Mouse (Mus musculus): ENCODE results near the gene Upb1. TPM values are rescaled to one million over a fixed set of nuclear protein-coding genes. Genes with fewer than 3 reads are reported as not detected.

Gene Upb1
- polyA plus RNA-seq, 1 experiment from 2014 or later, result 0.87 TPM

- 91% methylated on average over 6 of the region's 6 CpGs for WGBS
- H3K4me3 ChIP-seq (ENCODE audit: low read length), result no peak overlapping the region
Observed at GRCm38 (mm10) chr10:75430633-75431032, 29.7 kb downstream of the Upb1 start.

GRCm38 (mm10) chr10:75436604-75437217 is 35.8 kb downstream of the Upb1 start:
- Histone ChIP-seq H3K9me3 (replicated peaks; ENCODE audit: control insufficient read depth, low read length) (peaks cover 2% of the 10 kb centered on the region), H3K4me3 (ENCODE audit: low read length) (no peak overlapping the region), H3K4me2 (ENCODE audit: low read depth, low read length) (no peak overlapping the region), H3K36me3 (ENCODE audit: control insufficient read depth, insufficient read depth) (no peaks in the 10 kb centered on the region; the same call in 1 of the 2 replicates), H3K4me1 (ENCODE audit: control insufficient read depth, insufficient read depth, low read length) (peaks cover 9% of the 10 kb centered on the region), H3K27me3 (ENCODE audit: control insufficient read depth, insufficient read depth, low read length) (no peaks in the 10 kb centered on the region), H3K27ac (ENCODE audit: low read length) (no peak overlapping the region), H3K9ac (ENCODE audit: low read length) (no peak overlapping the region)
- peak; percentile 19; the same call in 1 of the 2 replicates for ATAC-seq (replicated peaks; ENCODE audit: extremely low read depth, insufficient read depth, low FRiP score)
- 13% methylated on average over 3 of the region's 3 CpGs for WGBS

More at GRCm38 (mm10) chr10:75430633-75431032, 29.7 kb downstream of the Upb1 start:
- H3K27ac ChIP-seq (ENCODE audit: low read length), result no peak overlapping the region
- no peak overlapping the region for H3K9ac ChIP-seq (ENCODE audit: low read length)
- no peaks in the 10 kb centered on the region for H3K27me3 ChIP-seq (ENCODE audit: control insufficient read depth, insufficient read depth, low read length)
- ATAC-seq (replicated peaks; ENCODE audit: extremely low read depth, insufficient read depth, low FRiP score), result no peak
- H3K36me3 ChIP-seq (ENCODE audit: control insufficient read depth, insufficient read depth), result peaks cover 5% of the 10 kb centered on the region; the same call in 1 of the 2 replicates
- H3K4me1 ChIP-seq (ENCODE audit: control insufficient read depth, insufficient read depth, low read length), result no peaks in the 10 kb centered on the region
- no peak overlapping the region for H3K4me2 ChIP-seq (ENCODE audit: low read depth, low read length)
- H3K9me3 ChIP-seq (replicated peaks; ENCODE audit: control insufficient read depth, low read length), result peaks cover 7% of the 10 kb centered on the region

GRCm38 (mm10) chr10:75437284-75437683 is 36.4 kb downstream of the Upb1 start:
- no peak for ATAC-seq (replicated peaks; ENCODE audit: extremely low read depth, insufficient read depth, low FRiP score)
- Histone ChIP-seq H3K4me3 (ENCODE audit: low read length) (no peak overlapping the region), H3K4me2 (ENCODE audit: low read depth, low read length) (no peak overlapping the region), H3K9ac (ENCODE audit: low read length) (no peak overlapping the region), H3K36me3 (ENCODE audit: control insufficient read depth, insufficient read depth) (no peaks in the 10 kb centered on the region), H3K27ac (ENCODE audit: low read length) (no peak overlapping the region), H3K27me3 (ENCODE audit: control insufficient read depth, insufficient read depth, low read length) (no peaks in the 10 kb centered on the region), H3K9me3 (replicated peaks; ENCODE audit: control insufficient read depth, low read length) (no peaks in the 10 kb centered on the region), H3K4me1 (ENCODE audit: control insufficient read depth, insufficient read depth, low read length) (peaks cover 15% of the 10 kb centered on the region)
- WGBS, result 100% methylated on average over 1 of the region's 1 CpGs

GRCm38 (mm10) chr10:75438132-75438810 is 37.4 kb downstream of the Upb1 start:
- peak overlapping the region; percentile 24 for H3K27ac ChIP-seq (ENCODE audit: low read length)
- H3K9ac ChIP-seq (ENCODE audit: low read length), result 0 out of 2 replicates have a peak overlapping the region, but pooled peaks have one; percentile 9
- WGBS, result 64% methylated on average over 13 of the region's 13 CpGs
- no peaks in the 10 kb centered on the region for H3K36me3 ChIP-seq (ENCODE audit: control insufficient read depth, insufficient read depth)
- H3K4me3 ChIP-seq (ENCODE audit: low read length), result no peak overlapping the region
- H3K4me2 ChIP-seq (ENCODE audit: low read depth, low read length), result no peak overlapping the region
- no peaks in the 10 kb centered on the region for H3K27me3 ChIP-seq (ENCODE audit: control insufficient read depth, insufficient read depth, low read length)
- H3K9me3 ChIP-seq (replicated peaks; ENCODE audit: control insufficient read depth, low read length), result no peaks in the 10 kb centered on the region
- peaks cover 15% of the 10 kb centered on the region for H3K4me1 ChIP-seq (ENCODE audit: control insufficient read depth, insufficient read depth, low read length)
- no peak for ATAC-seq (replicated peaks; ENCODE audit: extremely low read depth, insufficient read depth, low FRiP score)

- no peaks in the 10 kb centered on the region for H3K36me3 ChIP-seq (ENCODE audit: control insufficient read depth, insufficient read depth)
- no peak overlapping the region for H3K4me2 ChIP-seq (ENCODE audit: low read depth, low read length)
- H3K9ac ChIP-seq (ENCODE audit: low read length), result no peak overlapping the region
- H3K4me3 ChIP-seq (ENCODE audit: low read length), result no peak overlapping the region
- 39% methylated on average over 7 of the region's 7 CpGs for WGBS
- H3K27ac ChIP-seq (ENCODE audit: low read length), result 0 out of 2 replicates have a peak overlapping the region, but pooled peaks have one; percentile 15
- no peaks in the 10 kb centered on the region for H3K27me3 ChIP-seq (ENCODE audit: control insufficient read depth, insufficient read depth, low read length)
- no peaks in the 10 kb centered on the region for H3K9me3 ChIP-seq (replicated peaks; ENCODE audit: control insufficient read depth, low read length)
- no peak for ATAC-seq (replicated peaks; ENCODE audit: extremely low read depth, insufficient read depth, low FRiP score)
- peaks cover 15% of the 10 kb centered on the region for H3K4me1 ChIP-seq (ENCODE audit: control insufficient read depth, insufficient read depth, low read length)
Observed at GRCm38 (mm10) chr10:75439211-75439811, 38.4 kb downstream of the Upb1 start.

GRCm38 (mm10) chr10:75440756-75441155 is 39.8 kb downstream of the Upb1 start:
- ATAC-seq (replicated peaks; ENCODE audit: extremely low read depth, insufficient read depth, low FRiP score), result no peak
- H3K27ac ChIP-seq (ENCODE audit: low read length), result no peak overlapping the region

GRCm38 (mm10) chr10:75441800-75442199 is 40.9 kb downstream of the Upb1 start:
- WGBS, result 43% methylated on average over 4 of the region's 4 CpGs
- Histone ChIP-seq H3K36me3 (ENCODE audit: control insufficient read depth, insufficient read depth) (no peaks in the 10 kb centered on the region), H3K27ac (ENCODE audit: low read length) (no peak overlapping the region), H3K27me3 (ENCODE audit: control insufficient read depth, insufficient read depth, low read length) (no peaks in the 10 kb centered on the region), H3K9ac (ENCODE audit: low read length) (no peak overlapping the region), H3K4me3 (ENCODE audit: low read length) (no peak overlapping the region), H3K9me3 (replicated peaks; ENCODE audit: control insufficient read depth, low read length) (no peaks in the 10 kb centered on the region), H3K4me1 (ENCODE audit: control insufficient read depth, insufficient read depth, low read length) (peaks cover 22% of the 10 kb centered on the region), H3K4me2 (ENCODE audit: low read depth, low read length) (no peak overlapping the region)
- 0 out of 2 replicates have a peak, but pooled peaks have one; percentile 15 for ATAC-seq (replicated peaks; ENCODE audit: extremely low read depth, insufficient read depth, low FRiP score)

More at GRCm38 (mm10) chr10:75440756-75441155, 39.8 kb downstream of the Upb1 start:
- Histone ChIP-seq H3K4me3 (ENCODE audit: low read length) (no peak overlapping the region), H3K4me1 (ENCODE audit: control insufficient read depth, insufficient read depth, low read length) (peaks cover 22% of the 10 kb centered on the region), H3K36me3 (ENCODE audit: control insufficient read depth, insufficient read depth) (no peaks in the 10 kb centered on the region), H3K9ac (ENCODE audit: low read length) (no peak overlapping the region), H3K9me3 (replicated peaks; ENCODE audit: control insufficient read depth, low read length) (no peaks in the 10 kb centered on the region), H3K27me3 (ENCODE audit: control insufficient read depth, insufficient read depth, low read length) (no peaks in the 10 kb centered on the region), H3K4me2 (ENCODE audit: low read depth, low read length) (no peak overlapping the region)
- WGBS, result 89% methylated on average over 3 of the region's 3 CpGs

- no peak for ATAC-seq (replicated peaks; ENCODE audit: extremely low read depth, insufficient read depth, low FRiP score)
- Histone ChIP-seq H3K36me3 (ENCODE audit: control insufficient read depth, insufficient read depth) (no peaks in the 10 kb centered on the region), H3K4me1 (ENCODE audit: control insufficient read depth, insufficient read depth, low read length) (peaks cover 31% of the 10 kb centered on the region), H3K27me3 (ENCODE audit: control insufficient read depth, insufficient read depth, low read length) (no peaks in the 10 kb centered on the region), H3K4me2 (ENCODE audit: low read depth, low read length) (no peak overlapping the region), H3K4me3 (ENCODE audit: low read length) (no peak overlapping the region), H3K9ac (ENCODE audit: low read length) (no peak overlapping the region), H3K27ac (ENCODE audit: low read length) (no peak overlapping the region), H3K9me3 (replicated peaks; ENCODE audit: control insufficient read depth, low read length) (no peaks in the 10 kb centered on the region)
- 88% methylated on average over 4 of the region's 4 CpGs for WGBS
Observed at GRCm38 (mm10) chr10:75443017-75443416, 42.1 kb downstream of the Upb1 start.

Measured in heart, embryonic 16.5 days (tissue).